Mouse (Mus musculus): Measurements from ENCODE around the gene Adtrp. TPM values are rescaled to one million over a fixed set of nuclear protein-coding genes. Genes with fewer than 3 reads are reported as not detected.

Gene Adtrp
- polyA plus RNA-seq, 1 experiment = not detected

DNA sequence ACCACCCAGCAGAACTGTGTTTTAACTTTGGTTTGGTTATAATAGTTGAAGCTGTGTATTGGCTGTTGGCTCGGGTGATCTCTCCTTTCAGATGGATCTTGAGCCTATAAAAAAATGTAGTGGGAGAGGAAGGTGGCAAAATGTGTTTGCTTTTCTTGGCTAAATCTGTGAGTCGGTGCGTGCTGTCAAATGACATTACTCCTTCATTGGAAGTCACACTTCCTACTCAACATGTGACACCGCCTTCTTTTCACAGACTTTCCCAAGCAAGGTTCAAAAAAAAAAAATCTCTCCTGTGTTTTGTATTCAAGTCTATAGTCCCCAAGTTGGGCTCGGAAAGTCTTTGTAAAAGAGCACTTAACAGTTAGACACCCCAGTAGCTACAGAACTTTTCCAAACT is 19.9 kb downstream of the Adtrp start:
- Histone ChIP-seq H3K4me3 (ENCODE audit: insufficient read depth, poor library complexity, severe bottlenecking) (no peak overlapping the region), H3ac (ENCODE audit: control insufficient read depth, insufficient read length, low read depth) (no peak overlapping the region), H3K79me2 (ENCODE audit: control insufficient read depth, insufficient read depth) (no peaks in the 10 kb centered on the region), H3K79me3 (ENCODE audit: low read depth) (no peaks in the 10 kb centered on the region), H3K27me3 (ENCODE audit: control insufficient read depth, insufficient read depth, insufficient read length) (no peaks in the 10 kb centered on the region), H3K36me3 (ENCODE audit: control insufficient read depth, insufficient read depth) (no peaks in the 10 kb centered on the region)
- TF ChIP-seq FOSL1 (IDR thresholded peaks at IDR 0.05; ENCODE audit: insufficient read depth, low read length, poor library complexity, severe bottlenecking) (no peak), MYOD1 (IDR thresholded peaks at IDR 0.05; ENCODE audit: control insufficient read depth, insufficient read length, low read depth) (no peak), CEBPB (IDR thresholded peaks at IDR 0.05; ENCODE audit: low read depth) (no peak), USF1 (IDR thresholded peaks at IDR 0.05; ENCODE audit: low read depth) (no peak), MAX (IDR thresholded peaks at IDR 0.05) (no peak), MYOG (IDR thresholded peaks at IDR 0.05; ENCODE audit: control insufficient read depth, extremely low read depth, insufficient read length) (no peak), CTCF (IDR thresholded peaks at IDR 0.05; ENCODE audit: control insufficient read depth, insufficient read depth, insufficient read length) (no peak)

DNA sequence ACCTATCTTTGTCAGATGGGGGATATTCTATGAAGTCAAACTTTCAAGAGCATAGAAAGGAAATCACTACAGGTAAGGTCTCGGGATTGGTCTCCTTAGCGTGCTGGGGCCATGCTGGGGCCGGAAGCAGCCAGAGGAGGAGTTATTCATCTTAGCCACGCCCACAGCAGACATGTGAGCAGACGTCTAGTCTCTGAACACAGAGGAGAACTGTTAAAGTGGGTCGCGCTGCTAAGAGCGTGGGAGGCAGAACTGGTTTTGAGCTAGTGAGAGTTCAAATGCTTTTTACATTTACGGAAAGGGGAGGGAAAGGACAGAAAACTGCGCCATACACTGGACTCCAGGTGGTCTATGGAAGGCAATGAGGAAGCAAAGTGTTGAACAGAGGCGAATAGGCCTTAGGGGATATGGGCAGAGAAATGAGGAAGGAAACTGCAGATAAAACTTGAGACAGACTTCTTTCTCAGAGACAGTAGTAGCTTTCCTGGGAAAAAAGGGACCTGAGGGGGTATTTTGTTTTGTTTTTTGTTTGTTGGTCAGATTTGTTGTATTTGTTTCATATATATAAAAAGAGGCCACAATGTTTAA is 22.0 kb downstream of the Adtrp start:
- no peaks in the 10 kb centered on the region for H3K79me3 ChIP-seq (ENCODE audit: low read depth)
- H3K79me2 ChIP-seq (ENCODE audit: control insufficient read depth, insufficient read depth) = no peaks in the 10 kb centered on the region
- H3K36me3 ChIP-seq (ENCODE audit: control insufficient read depth, insufficient read depth) = no peaks in the 10 kb centered on the region
- H3K4me3 ChIP-seq (ENCODE audit: insufficient read depth, poor library complexity, severe bottlenecking) = no peak overlapping the region
- no peaks in the 10 kb centered on the region for H3K27me3 ChIP-seq (ENCODE audit: control insufficient read depth, insufficient read depth, insufficient read length)
- no peak for TF ChIP-seq MYOD1 (IDR thresholded peaks at IDR 0.05; ENCODE audit: control insufficient read depth, insufficient read length, low read depth)
- TF ChIP-seq FOSL1 (IDR thresholded peaks at IDR 0.05; ENCODE audit: insufficient read depth, low read length, poor library complexity, severe bottlenecking) = no peak
- no peak for TF ChIP-seq CEBPB (IDR thresholded peaks at IDR 0.05; ENCODE audit: low read depth)
- no peak for TF ChIP-seq USF1 (IDR thresholded peaks at IDR 0.05; ENCODE audit: low read depth)
- TF ChIP-seq MYOG (IDR thresholded peaks at IDR 0.05; ENCODE audit: control insufficient read depth, extremely low read depth, insufficient read length) = no peak
- no peak for TF ChIP-seq CTCF (IDR thresholded peaks at IDR 0.05; ENCODE audit: control insufficient read depth, insufficient read depth, insufficient read length)
- no peak overlapping the region for H3ac ChIP-seq (ENCODE audit: control insufficient read depth, insufficient read length, low read depth)

DNA sequence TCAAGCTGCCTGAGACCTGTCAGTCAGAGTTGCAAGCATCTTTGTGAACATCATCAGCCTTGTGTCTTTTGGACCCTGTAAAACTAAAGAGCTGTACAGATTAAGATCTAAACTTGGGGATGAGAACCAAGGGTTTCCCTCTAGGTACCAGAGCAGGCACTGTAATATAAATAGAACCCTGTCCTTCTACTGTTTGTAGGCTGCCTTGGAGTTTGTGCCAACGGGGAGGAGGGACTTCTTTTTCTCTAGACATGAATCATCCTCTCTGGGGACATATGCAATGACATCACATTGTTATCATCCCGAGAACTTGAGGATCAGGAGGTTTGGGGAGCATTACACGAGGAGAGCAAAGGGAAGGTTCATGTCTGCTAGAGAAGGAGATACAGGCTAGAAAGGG is 24.4 kb downstream of the Adtrp start:
- H3K36me3 ChIP-seq (ENCODE audit: control insufficient read depth, insufficient read depth) = no peaks in the 10 kb centered on the region
- TF ChIP-seq CEBPB (IDR thresholded peaks at IDR 0.05; ENCODE audit: low read depth) (no peak), USF1 (IDR thresholded peaks at IDR 0.05; ENCODE audit: low read depth) (no peak), MYOD1 (IDR thresholded peaks at IDR 0.05; ENCODE audit: control insufficient read depth, insufficient read length, low read depth) (no peak), FOSL1 (IDR thresholded peaks at IDR 0.05; ENCODE audit: insufficient read depth, low read length, poor library complexity, severe bottlenecking) (no peak), CTCF (IDR thresholded peaks at IDR 0.05; ENCODE audit: control insufficient read depth, insufficient read depth, insufficient read length) (no peak), MAX (IDR thresholded peaks at IDR 0.05) (no peak), MYOG (IDR thresholded peaks at IDR 0.05; ENCODE audit: control insufficient read depth, extremely low read depth, insufficient read length) (no peak)
- no peaks in the 10 kb centered on the region for H3K79me2 ChIP-seq (ENCODE audit: control insufficient read depth, insufficient read depth)

DNA sequence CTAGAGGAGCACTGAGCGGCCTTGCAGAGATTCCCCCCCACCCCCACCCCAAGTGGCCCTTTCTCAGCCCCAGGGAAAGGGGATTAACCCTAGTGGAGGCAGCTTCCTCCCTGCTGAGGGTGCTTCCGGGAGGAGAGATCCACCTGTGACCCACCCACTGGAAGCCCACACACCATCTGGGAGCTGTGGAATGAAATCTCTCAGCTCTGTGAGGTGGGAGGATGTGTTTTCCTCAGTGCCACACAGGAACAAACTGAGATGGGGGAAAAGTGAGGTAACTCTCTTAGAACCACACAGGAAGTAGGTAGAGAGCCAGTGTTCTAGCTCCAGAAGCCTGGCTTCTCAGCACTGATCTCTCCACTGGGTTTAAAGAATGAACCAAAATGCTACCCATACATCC is 24.9 kb downstream of the Adtrp start:
- Histone ChIP-seq H3K79me2 (ENCODE audit: control insufficient read depth, insufficient read depth) (no peaks in the 10 kb centered on the region), H3K4me3 (ENCODE audit: insufficient read depth, poor library complexity, severe bottlenecking) (no peak overlapping the region)
- TF ChIP-seq CEBPB (IDR thresholded peaks at IDR 0.05; ENCODE audit: low read depth) = no peak

More for the DNA sequence above, 24.4 kb downstream of the Adtrp start:
- Histone ChIP-seq H3K27me3 (ENCODE audit: control insufficient read depth, insufficient read depth, insufficient read length) (no peaks in the 10 kb centered on the region), H3K79me3 (ENCODE audit: low read depth) (no peaks in the 10 kb centered on the region), H3K4me3 (ENCODE audit: insufficient read depth, poor library complexity, severe bottlenecking) (no peak overlapping the region), H3ac (ENCODE audit: control insufficient read depth, insufficient read length, low read depth) (no peak overlapping the region)

DNA sequence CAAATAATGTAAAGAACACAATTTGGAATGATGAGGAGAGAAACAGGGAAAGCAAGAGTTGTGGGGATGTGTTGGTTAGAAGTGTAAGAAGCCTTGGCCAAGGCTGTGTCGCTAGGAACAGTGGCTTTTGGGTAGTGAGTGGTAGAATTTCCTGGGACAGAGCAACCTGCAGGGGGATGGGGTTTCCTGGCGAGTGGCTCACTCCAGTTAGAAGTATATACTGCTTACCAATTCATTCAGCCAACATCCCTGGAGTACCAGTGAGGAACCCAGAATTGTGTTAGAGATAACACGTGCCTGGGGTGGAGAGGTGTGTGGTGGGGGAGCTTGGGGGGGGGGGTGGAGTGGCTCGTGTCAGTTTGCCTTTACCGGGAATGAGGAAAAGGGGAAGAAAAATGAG is 25.4 kb downstream of the Adtrp start:
- no peaks in the 10 kb centered on the region for H3K36me3 ChIP-seq (ENCODE audit: control insufficient read depth, insufficient read depth)
- TF ChIP-seq USF1 (IDR thresholded peaks at IDR 0.05; ENCODE audit: low read depth) (no peak), CEBPB (IDR thresholded peaks at IDR 0.05; ENCODE audit: low read depth) (no peak)
- no peaks in the 10 kb centered on the region for H3K27me3 ChIP-seq (ENCODE audit: control insufficient read depth, insufficient read depth, insufficient read length)
- no peaks in the 10 kb centered on the region for H3K79me3 ChIP-seq (ENCODE audit: low read depth)
- no peak overlapping the region for H3K4me3 ChIP-seq (ENCODE audit: insufficient read depth, poor library complexity, severe bottlenecking)
- H3ac ChIP-seq (ENCODE audit: control insufficient read depth, insufficient read length, low read depth) = no peak overlapping the region
- H3K79me2 ChIP-seq (ENCODE audit: control insufficient read depth, insufficient read depth) = no peaks in the 10 kb centered on the region

More for the DNA sequence above, 24.9 kb downstream of the Adtrp start:
- no peaks in the 10 kb centered on the region for H3K36me3 ChIP-seq (ENCODE audit: control insufficient read depth, insufficient read depth)
- H3K79me3 ChIP-seq (ENCODE audit: low read depth) = no peaks in the 10 kb centered on the region
- no peaks in the 10 kb centered on the region for H3K27me3 ChIP-seq (ENCODE audit: control insufficient read depth, insufficient read depth, insufficient read length)
- no peak overlapping the region for H3ac ChIP-seq (ENCODE audit: control insufficient read depth, insufficient read length, low read depth)

DNA sequence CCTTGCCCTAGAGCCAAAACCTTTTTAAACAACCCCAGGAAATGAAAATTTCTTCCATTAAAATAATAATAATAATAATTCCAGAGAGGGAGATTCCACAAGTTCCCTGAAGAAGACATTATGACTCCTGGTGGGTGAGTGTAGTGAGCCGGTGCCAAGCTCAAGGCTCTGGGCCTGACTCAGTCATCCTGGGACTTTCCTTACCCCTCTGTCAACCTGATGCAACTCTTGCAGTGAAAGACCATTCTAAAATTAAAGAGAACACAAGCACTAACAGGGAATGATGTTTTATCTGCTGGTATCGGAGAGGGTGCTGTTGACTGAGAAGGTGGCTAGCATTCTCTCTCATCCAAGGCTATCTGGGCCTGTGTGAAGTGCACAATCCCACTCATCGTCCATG is 26.5 kb downstream of the Adtrp start:
- no peaks in the 10 kb centered on the region for H3K79me2 ChIP-seq (ENCODE audit: control insufficient read depth, insufficient read depth)
- TF ChIP-seq CEBPB (IDR thresholded peaks at IDR 0.05; ENCODE audit: low read depth) (no peak), CTCF (IDR thresholded peaks at IDR 0.05; ENCODE audit: control insufficient read depth, insufficient read depth, insufficient read length) (no peak), MYOD1 (IDR thresholded peaks at IDR 0.05; ENCODE audit: control insufficient read depth, insufficient read length, low read depth) (no peak), USF1 (IDR thresholded peaks at IDR 0.05; ENCODE audit: low read depth) (no peak), MYOG (IDR thresholded peaks at IDR 0.05; ENCODE audit: control insufficient read depth, extremely low read depth, insufficient read length) (no peak), MAX (IDR thresholded peaks at IDR 0.05) (no peak), FOSL1 (IDR thresholded peaks at IDR 0.05; ENCODE audit: insufficient read depth, low read length, poor library complexity, severe bottlenecking) (no peak)
- H3K4me3 ChIP-seq (ENCODE audit: insufficient read depth, poor library complexity, severe bottlenecking) = no peak overlapping the region

More for the DNA sequence above, 26.5 kb downstream of the Adtrp start:
- H3K36me3 ChIP-seq (ENCODE audit: control insufficient read depth, insufficient read depth) = no peaks in the 10 kb centered on the region
- no peaks in the 10 kb centered on the region for H3K79me3 ChIP-seq (ENCODE audit: low read depth)
- no peak overlapping the region for H3ac ChIP-seq (ENCODE audit: control insufficient read depth, insufficient read length, low read depth)
- no peaks in the 10 kb centered on the region for H3K27me3 ChIP-seq (ENCODE audit: control insufficient read depth, insufficient read depth, insufficient read length)

All from C2C12 (cell line).